Comparison of ENCODE assay signal across 10 mouse cellular contexts in the genomic region with DNA sequence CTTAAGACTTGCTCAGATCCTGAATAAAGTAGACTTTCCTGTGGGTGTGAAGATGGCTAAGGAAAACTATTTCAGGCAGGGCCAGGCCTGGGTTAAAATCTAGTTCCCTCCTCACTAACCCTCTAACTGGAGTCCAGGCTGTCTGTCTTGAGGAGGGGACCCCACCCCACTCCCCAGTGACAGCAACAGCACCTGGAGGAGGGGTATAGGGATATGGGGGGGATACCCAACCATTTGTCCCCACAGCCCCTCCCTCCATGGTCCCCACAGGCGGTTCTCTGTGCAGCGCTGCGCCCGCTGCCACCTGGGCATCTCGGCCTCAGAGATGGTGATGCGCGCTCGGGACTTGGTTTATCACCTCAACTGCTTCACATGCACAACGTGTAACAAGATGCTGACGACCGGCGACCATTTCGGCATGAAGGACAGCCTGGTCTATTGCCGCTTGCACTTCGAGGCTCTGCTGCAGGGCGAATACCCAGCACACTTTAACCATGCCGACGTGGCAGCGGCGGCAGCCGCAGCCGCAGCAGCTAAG. TPM values are rescaled to one million over a fixed set of nuclear protein-coding genes. Genes with fewer than 3 reads are reported as not detected.
A peak's percentile ranks its signal among the peaks of the same experiment; 100 is the strongest.
DNase-seq lines count a peak whose midpoint lies in the region; ATAC-seq and TF ChIP-seq lines count a peak whose summit lies in the region.
"Had no signal": no experiment of that assay in that cellular context is flagged by ENCODE, and none has a peak within 500 bp of the region (broad histone marks: within the 10 kb centered on the region; RNA-seq: fewer than 3 reads in every experiment).

No protein-coding gene starts in this region.

- H3K27ac ChIP-seq in embryonic facial prominence, embryonic 12.5 days: no peak overlapping the region
- peak overlapping the region; percentile 64 for H3K27ac ChIP-seq in hindbrain, embryonic 13.5 days
- H3K27ac ChIP-seq in midbrain, embryonic 10.5 days (replicated peaks): peak overlapping the region; percentile 76

- 3% methylated on average over 22 of the region's 22 CpGs for WGBS in embryonic facial prominence, embryonic 12.5 days
- WGBS in hindbrain, embryonic 13.5 days: 1% methylated on average over 22 of the region's 22 CpGs
- WGBS in midbrain, embryonic 10.5 days: 1% methylated on average over 22 of the region's 22 CpGs

- no peak for TF ChIP-seq POLR2A in brain, embryonic 14.5 days (IDR thresholded peaks at IDR 0.05; ENCODE audit: borderline replicate concordance, extremely low read depth, insufficient read depth, insufficient read length, poor library complexity, severe bottlenecking)

- H3K4me1 ChIP-seq in embryonic facial prominence, embryonic 12.5 days: peaks cover 29% of the 10 kb centered on the region
- peaks cover 45% of the 10 kb centered on the region for H3K4me1 ChIP-seq in hindbrain, embryonic 13.5 days (replicated peaks)
- H3K4me1 ChIP-seq in midbrain, embryonic 10.5 days: peaks cover 67% of the 10 kb centered on the region

- no peaks in the 10 kb centered on the region for H3K36me3 ChIP-seq in embryonic facial prominence, embryonic 12.5 days
- no peaks in the 10 kb centered on the region for H3K36me3 ChIP-seq in hindbrain, embryonic 13.5 days
- H3K36me3 ChIP-seq in midbrain, embryonic 10.5 days: no peaks in the 10 kb centered on the region

- H3K9me3 ChIP-seq in embryonic facial prominence, embryonic 12.5 days: no peaks in the 10 kb centered on the region
- H3K9me3 ChIP-seq in hindbrain, embryonic 13.5 days: no peaks in the 10 kb centered on the region
- no peaks in the 10 kb centered on the region for H3K9me3 ChIP-seq in midbrain, embryonic 10.5 days (replicated peaks)

- H3K9ac ChIP-seq in embryonic facial prominence, embryonic 12.5 days: peak overlapping the region; percentile 12; the same call in 1 of the 2 replicates
- peak overlapping the region; percentile 40 for H3K9ac ChIP-seq in hindbrain, embryonic 13.5 days

- H3K27me3 ChIP-seq in embryonic facial prominence, embryonic 12.5 days: peaks cover 92% of the 10 kb centered on the region
- peaks cover 96% of the 10 kb centered on the region for H3K27me3 ChIP-seq in hindbrain, embryonic 13.5 days
- peaks cover 100% of the 10 kb centered on the region for H3K27me3 ChIP-seq in midbrain, embryonic 10.5 days (ENCODE audit: low read depth, poor library complexity, severe bottlenecking)

- TF ChIP-seq CTCF in brain, embryonic 14.5 days (IDR thresholded peaks at IDR 0.05; ENCODE audit: borderline replicate concordance, extremely low read depth, insufficient read depth, insufficient read length): no peak

- peak overlapping the region; percentile 28 for H3K4me3 ChIP-seq in embryonic facial prominence, embryonic 12.5 days
- peak overlapping the region; percentile 44 for H3K4me3 ChIP-seq in hindbrain, embryonic 13.5 days
- H3K4me3 ChIP-seq in midbrain, embryonic 10.5 days: peak overlapping the region; percentile 55

- no peak for ATAC-seq in embryonic facial prominence, embryonic 12.5 days (ENCODE audit: insufficient number of reproducible peaks, insufficient read depth, low FRiP score, low TSS enrichment)
- no peak for ATAC-seq in hindbrain, embryonic 13.5 days (ENCODE audit: low FRiP score)
- no peak for ATAC-seq in frontal cortex, adult (ENCODE audit: low TSS enrichment)
- ATAC-seq: lung, postnatal 0 days had no signal

- peak; percentile 61 for DNase-seq in brain, embryonic 14.5 days (ENCODE audit: low read depth)
- peak; percentile 63 for DNase-seq in midbrain, embryonic 10.5 days (ENCODE audit: low spot score)
- DNase-seq in cerebellum, postnatal 14 days: no peak
- DNase-seq in right cerebral cortex, postnatal 36 days (ENCODE audit: low spot score in 2 of 2): no peak
- DNase-seq: cerebellum, adult 11 months; spleen, adult 18-20 months had no signal

- H3K4me2 ChIP-seq in embryonic facial prominence, embryonic 12.5 days (replicated peaks): peak overlapping the region; percentile 30
- peak overlapping the region; percentile 57 for H3K4me2 ChIP-seq in hindbrain, embryonic 13.5 days

RNA-seq across cellular contexts. Expression of gene Lhx2, which starts 15.2 kb away (rescaled TPM):
- polyA plus RNA-seq in brain, embryonic 14.5 days (2012; rRNA removed): 160 and 273 TPM in 2 replicates
- 18.4 and 22.2 TPM in 2 replicates for polyA plus RNA-seq in embryonic facial prominence, embryonic 12.5 days (2016; fragmentation: Nextera tagmentation; extraction: Ambion mirVana)
- polyA plus RNA-seq in hindbrain, embryonic 13.5 days (2015; fragmentation: Nextera tagmentation; extraction: Ambion mirVana): 22.1 and 23.6 TPM in 2 replicates
- polyA plus RNA-seq in midbrain, embryonic 10.5 days (2016; fragmentation: Nextera tagmentation; extraction: Ambion mirVana): 23.3 and 29.0 TPM in 2 replicates
- polyA plus RNA-seq: lung, postnatal 0 days had no signal

Comparison
In these comparisons a context has a peak if more than half of its experiments do, and no peak if none do; other contexts are left out.
1. DNase-seq: peak in brain, embryonic 14.5 days (single experiment) and midbrain, embryonic 10.5 days (single experiment); none in cerebellum, postnatal 14 days (0 of 2) and right cerebral cortex, postnatal 36 days (0 of 2).
2. Peak in every context shown above with its lines, with median percentiles within 50 percentile points of each other: H3K4me3 ChIP-seq.